Mouse (Mus musculus) bone marrow, adult 2 months (tissue): ENCODE results near the gene Gas6.

Source experiments
- CTCF ChIP-seq: fragments of 200-500 bp; IDR thresholded peaks from 2 replicates; pipeline ENCODE4 v1.5.1; 2011; ENCODE audit warnings: low read length, control low read depth; ENCODE audit not compliant: control insufficient read depth, insufficient read depth
- POLR2A ChIP-seq: fragments of 200-500 bp; IDR thresholded peaks from 2 replicates; pipeline ENCODE4 v1.6.1; 2011; ENCODE audit warnings: low read depth, mild to moderate bottlenecking, control low read depth, low read length, borderline replicate concordance; ENCODE audit not compliant: control insufficient read depth

DNA sequence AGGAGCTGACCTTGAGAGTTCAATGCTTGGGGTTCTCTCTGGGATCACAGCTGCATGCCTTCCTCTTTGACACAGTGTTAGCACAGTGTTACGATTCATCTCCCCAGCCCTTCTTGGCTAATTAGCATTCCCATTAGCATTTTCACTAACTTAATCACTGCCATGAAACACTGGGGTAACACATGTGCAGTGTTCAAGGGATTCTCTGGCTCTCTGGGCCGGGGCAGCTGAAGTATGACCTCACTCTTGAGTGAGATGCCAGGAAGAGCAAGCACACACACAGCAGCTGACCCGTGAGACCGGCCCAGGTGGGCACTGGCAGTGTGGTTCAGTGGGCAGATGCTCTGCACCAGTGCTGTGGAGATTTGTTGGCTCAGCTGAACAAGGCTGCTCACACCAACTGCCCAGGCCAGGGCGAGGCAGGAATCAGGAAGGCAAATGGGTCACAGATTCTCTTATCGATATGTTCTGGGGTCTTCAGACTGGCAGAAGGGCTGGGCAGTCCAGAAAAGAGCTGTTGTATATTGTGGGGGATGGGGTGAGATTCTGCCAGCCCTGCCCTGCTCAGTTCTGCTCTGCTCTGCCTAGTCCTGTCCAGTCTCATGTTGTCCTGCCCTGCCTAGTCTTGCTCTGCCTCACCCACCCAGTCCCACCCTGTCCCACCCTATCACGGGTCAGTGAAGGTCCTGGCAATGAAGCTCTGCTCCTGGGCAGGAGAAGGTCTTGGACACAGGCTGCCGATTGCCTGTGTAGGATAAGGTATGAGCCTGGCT is 39.8 kb downstream of the Gas6 start:
- TF ChIP-seq POLR2A: no peak
- TF ChIP-seq CTCF: no peak
